Mouse (Mus musculus): ENCODE data around the gene Vmn1r69. TPM values are rescaled to one million over a fixed set of nuclear protein-coding genes. Genes with fewer than 3 reads are reported as not detected.

Gene Vmn1r69
- not detected in 2 replicates for polyA plus RNA-seq (2015; fragmentation: Nextera tagmentation; extraction: Ambion mirVana)

- no peak for ATAC-seq (ENCODE audit: low FRiP score)
- peaks cover 21% of the 10 kb centered on the region; the same call in 1 of the 2 replicates for H3K9me3 ChIP-seq (replicated peaks)
- no peaks in the 10 kb centered on the region for H3K4me1 ChIP-seq
- H3K4me3 ChIP-seq (replicated peaks): no peak within 1 kb of the TSS
- H3K27ac ChIP-seq (replicated peaks): no peak within 1 kb of the TSS
- H3K27me3 ChIP-seq (replicated peaks): no peaks in the 10 kb centered on the region
- H3K9ac ChIP-seq (replicated peaks): no peak within 1 kb of the TSS
- no peak within 1 kb of the TSS for H3K4me2 ChIP-seq
- H3K36me3 ChIP-seq: no peaks in the 10 kb centered on the region
These were observed at the start of gene Vmn1r69 for GRCm38 (mm10) chr7:10613559-10613958. Gene Vmn1r69, minus strand, starts transcription at chr7:10613659.

GRCm38 (mm10) chr7:10631232-10631631 lies 17.8 kb upstream of the Vmn1r69 start, which contains the start of gene Vmn1r70:
Gene Vmn1r70, plus strand, starts transcription at chr7:10631532.
- H3K4me1 ChIP-seq: no peaks in the 10 kb centered on the region
- H3K9me3 ChIP-seq (replicated peaks): peaks cover 24% of the 10 kb centered on the region
- H3K4me2 ChIP-seq: no peak within 1 kb of the TSS
- H3K9ac ChIP-seq (replicated peaks): no peak within 1 kb of the TSS
- no peak for ATAC-seq (ENCODE audit: low FRiP score)
- no peaks in the 10 kb centered on the region for H3K36me3 ChIP-seq
- H3K27me3 ChIP-seq (replicated peaks): no peaks in the 10 kb centered on the region
- no peak within 1 kb of the TSS for H3K27ac ChIP-seq (replicated peaks)
- WGBS: 67% methylated on average over 1 of the region's 1 CpGs
- H3K4me3 ChIP-seq (replicated peaks): no peak within 1 kb of the TSS

GRCm38 (mm10) chr7:10558385-10558784 lies 55.1 kb downstream of the Vmn1r69 start, which contains the start of gene Vmn1r68:
Gene Vmn1r68, minus strand, starts transcription at chr7:10558485.
- no peak within 1 kb of the TSS for H3K4me2 ChIP-seq
- no peak within 1 kb of the TSS for H3K27ac ChIP-seq (replicated peaks)
- H3K36me3 ChIP-seq: no peaks in the 10 kb centered on the region
- WGBS: 80% methylated on average over 2 of the region's 2 CpGs
- no peak for ATAC-seq (ENCODE audit: low FRiP score)
- H3K9ac ChIP-seq (replicated peaks): no peak within 1 kb of the TSS
- no peaks in the 10 kb centered on the region for H3K27me3 ChIP-seq (replicated peaks)
- H3K9me3 ChIP-seq (replicated peaks): peaks cover 3% of the 10 kb centered on the region; the same call in 1 of the 2 replicates
- H3K4me1 ChIP-seq: no peaks in the 10 kb centered on the region
- no peak within 1 kb of the TSS for H3K4me3 ChIP-seq (replicated peaks)

Other genes with a start within 250 kb of the Vmn1r69 start
- not detected in 2 replicates for gene Vmn1r67, start 170.3 kb downstream of the Vmn1r69 start, polyA plus RNA-seq (2015; fragmentation: Nextera tagmentation; extraction: Ambion mirVana)
- gene Zik1, start 118.3 kb downstream of the Vmn1r69 start, polyA plus RNA-seq (2015; fragmentation: Nextera tagmentation; extraction: Ambion mirVana): 23.7 and 28.4 TPM in 2 replicates
- not detected in 2 replicates for gene Vmn1r68, start 55.2 kb downstream of the Vmn1r69 start, polyA plus RNA-seq (2015; fragmentation: Nextera tagmentation; extraction: Ambion mirVana)
- not detected in 2 replicates for gene Vmn1r70, start 17.9 kb upstream of the Vmn1r69 start, polyA plus RNA-seq (2015; fragmentation: Nextera tagmentation; extraction: Ambion mirVana)
- not detected in 2 replicates for gene Nlrp4b, start 74.1 kb upstream of the Vmn1r69 start, polyA plus RNA-seq (2015; fragmentation: Nextera tagmentation; extraction: Ambion mirVana)
- gene Vmn1r71, start 140.7 kb upstream of the Vmn1r69 start, polyA plus RNA-seq (2015; fragmentation: Nextera tagmentation; extraction: Ambion mirVana): not detected in 2 replicates

All from neural tube, embryonic 15.5 days (tissue).